13 mouse cellular contexts compared by ENCODE assay signal in the genomic region with DNA sequence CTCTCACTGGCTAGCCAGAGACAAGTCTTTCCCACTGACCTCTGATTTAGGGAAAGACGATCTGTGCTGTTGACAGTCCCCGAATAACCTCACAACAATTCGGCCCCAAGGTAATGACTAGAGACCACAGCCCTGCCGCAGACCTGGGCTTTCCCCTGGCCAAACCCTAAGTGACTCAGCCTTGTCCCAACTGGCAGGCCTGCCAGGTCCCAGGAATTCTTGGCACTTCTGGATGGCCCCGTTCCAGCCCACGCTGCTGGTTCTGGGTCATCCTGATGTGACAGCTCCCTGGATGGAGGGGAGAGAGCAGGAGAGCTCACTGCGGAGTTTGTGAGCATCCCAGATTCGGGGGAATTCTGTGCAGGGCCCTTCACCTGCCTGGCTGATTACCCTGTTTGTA. TPM values are rescaled to one million over a fixed set of nuclear protein-coding genes. Genes with fewer than 3 reads are reported as not detected.
DNase-seq lines count a peak whose midpoint lies in the region; ATAC-seq and TF ChIP-seq lines count a peak whose summit lies in the region.
"Had no signal": no experiment of that assay in that cellular context is flagged by ENCODE, and none has a peak within 500 bp of the region (broad histone marks: within the 10 kb centered on the region; RNA-seq: fewer than 3 reads in every experiment).

No protein-coding gene starts in this region.

- WGBS in hindbrain, embryonic 13.5 days, result 83% methylated on average over 8 of the region's 8 CpGs
- WGBS in hindbrain, embryonic 14.5 days, result 79% methylated on average over 8 of the region's 8 CpGs
- 44% methylated on average over 8 of the region's 8 CpGs for WGBS in heart, postnatal 0 days
- WGBS in intestine, postnatal 0 days, result 61% methylated on average over 8 of the region's 8 CpGs

- H3K4me2 ChIP-seq in hindbrain, embryonic 13.5 days, result no peak overlapping the region
- no peak overlapping the region for H3K4me2 ChIP-seq in hindbrain, embryonic 14.5 days (replicated peaks)
- H3K4me2 ChIP-seq in heart, postnatal 0 days (ENCODE audit: low read depth, low read length), result no peak overlapping the region
- H3K4me2 ChIP-seq in intestine, postnatal 0 days (replicated peaks; ENCODE audit: low read depth), result no peak overlapping the region
- H3K4me2 ChIP-seq: embryonic facial prominence, embryonic 12.5 days; forebrain, embryonic 15.5 days had no signal

- TF ChIP-seq EP300 in heart, postnatal 0 days (IDR thresholded peaks at IDR 0.05; ENCODE audit: low read depth), result peak; percentile 29; the same call in 1 of the 2 replicates

- no peak for ATAC-seq in hindbrain, embryonic 13.5 days (ENCODE audit: low FRiP score)
- ATAC-seq in hindbrain, embryonic 14.5 days (ENCODE audit: low FRiP score), result no peak
- ATAC-seq in heart, postnatal 0 days (ENCODE audit: insufficient read depth, low read depth), result peak; percentile 82
- no peak for ATAC-seq in intestine, postnatal 0 days
- ATAC-seq: CD4-positive, CD25-positive, alpha-beta regulatory T cell, adult 4 months; forebrain, embryonic 15.5 days had no signal

- TF ChIP-seq CTCF in E14TG2a.4 (conservative IDR thresholded peaks at IDR 0.05; ENCODE audit: low read length), result no peak
- no peak for TF ChIP-seq CTCF in heart, postnatal 0 days (IDR thresholded peaks at IDR 0.05; ENCODE audit: low read depth)
- no peak for TF ChIP-seq CTCF in intestine, postnatal 0 days (IDR thresholded peaks at IDR 0.05; ENCODE audit: low read depth)

- no peaks in the 10 kb centered on the region for H3K27me3 ChIP-seq in hindbrain, embryonic 13.5 days
- H3K27me3 ChIP-seq in hindbrain, embryonic 14.5 days (ENCODE audit: control insufficient read depth, insufficient read depth, low read length), result no peaks in the 10 kb centered on the region
- peaks cover 4% of the 10 kb centered on the region for H3K27me3 ChIP-seq in E14TG2a.4 (ENCODE audit: insufficient read depth, low read length)
- no peaks in the 10 kb centered on the region for H3K27me3 ChIP-seq in heart, postnatal 0 days (ENCODE audit: control insufficient read depth, insufficient read depth, low read length)
- no peaks in the 10 kb centered on the region for H3K27me3 ChIP-seq in intestine, postnatal 0 days (replicated peaks; ENCODE audit: control insufficient read depth, insufficient read depth, low read length)
- H3K27me3 ChIP-seq: embryonic facial prominence, embryonic 12.5 days; forebrain, embryonic 15.5 days had no signal

- no peak for DNase-seq in hindbrain, embryonic 14.5 days (ENCODE audit: low spot score)
- peak; percentile 86 for DNase-seq in adrenal gland, postnatal 10 days
- DNase-seq in heart, postnatal 0 days (ENCODE audit: low spot score), result peak; percentile 23
- DNase-seq in spleen, postnatal 10 days (ENCODE audit: low spot score in 2 of 2), result no peak
- DNase-seq in retina, embryonic 14.5 days (ENCODE audit: low spot score), result no peak
- DNase-seq: cerebellum, adult 11-12 months had no signal

- no peak overlapping the region for H3K9ac ChIP-seq in hindbrain, embryonic 13.5 days
- no peak overlapping the region for H3K9ac ChIP-seq in hindbrain, embryonic 14.5 days
- no peak overlapping the region for H3K9ac ChIP-seq in heart, postnatal 0 days (replicated peaks; ENCODE audit: low read depth, low read length)
- no peak overlapping the region for H3K9ac ChIP-seq in intestine, postnatal 0 days (ENCODE audit: low read depth, low read length)
- H3K9ac ChIP-seq: embryonic facial prominence, embryonic 12.5 days; forebrain, embryonic 15.5 days; liver, embryonic 14.5 days had no signal

- no peaks in the 10 kb centered on the region for H3K9me3 ChIP-seq in hindbrain, embryonic 13.5 days
- no peaks in the 10 kb centered on the region for H3K9me3 ChIP-seq in hindbrain, embryonic 14.5 days (ENCODE audit: control insufficient read depth, low read length)
- H3K9me3 ChIP-seq in E14TG2a.4 (ENCODE audit: low read length), result 0 out of 2 replicates have a peak, but pooled peaks cover 3% of the 10 kb centered on the region
- H3K9me3 ChIP-seq in heart, postnatal 0 days (replicated peaks; ENCODE audit: control insufficient read depth, low read length), result no peaks in the 10 kb centered on the region
- H3K9me3 ChIP-seq in intestine, postnatal 0 days (ENCODE audit: control insufficient read depth), result no peaks in the 10 kb centered on the region
- H3K9me3 ChIP-seq: embryonic facial prominence, embryonic 12.5 days; forebrain, embryonic 15.5 days had no signal

- H3K27ac ChIP-seq in hindbrain, embryonic 13.5 days, result peak overlapping the region; percentile 14; the same call in 1 of the 2 replicates
- H3K27ac ChIP-seq in hindbrain, embryonic 14.5 days, result no peak overlapping the region
- no peak overlapping the region for H3K27ac ChIP-seq in heart, postnatal 0 days (ENCODE audit: low read depth)
- H3K27ac ChIP-seq in intestine, postnatal 0 days (ENCODE audit: low read depth, low read length), result no peak overlapping the region
- H3K27ac ChIP-seq: embryonic facial prominence, embryonic 12.5 days; forebrain, embryonic 15.5 days; liver, embryonic 14.5 days had no signal

- no peaks in the 10 kb centered on the region for H3K36me3 ChIP-seq in hindbrain, embryonic 13.5 days
- H3K36me3 ChIP-seq in hindbrain, embryonic 14.5 days (replicated peaks; ENCODE audit: control insufficient read depth, insufficient read depth), result no peaks in the 10 kb centered on the region
- H3K36me3 ChIP-seq in E14TG2a.4 (ENCODE audit: insufficient read depth, low read length), result no peaks in the 10 kb centered on the region
- no peaks in the 10 kb centered on the region for H3K36me3 ChIP-seq in heart, postnatal 0 days (replicated peaks; ENCODE audit: control insufficient read depth, insufficient read depth, low read length)
- H3K36me3 ChIP-seq in intestine, postnatal 0 days (ENCODE audit: control insufficient read depth, insufficient read depth), result no peaks in the 10 kb centered on the region
- H3K36me3 ChIP-seq: embryonic facial prominence, embryonic 12.5 days; forebrain, embryonic 15.5 days had no signal

- no peaks in the 10 kb centered on the region; the same call in 1 of the 2 replicates for H3K4me1 ChIP-seq in hindbrain, embryonic 13.5 days (replicated peaks)
- no peaks in the 10 kb centered on the region for H3K4me1 ChIP-seq in hindbrain, embryonic 14.5 days (replicated peaks; ENCODE audit: control insufficient read depth, insufficient read depth, low read length)
- peaks cover 10% of the 10 kb centered on the region for H3K4me1 ChIP-seq in E14TG2a.4 (replicated peaks; ENCODE audit: low read depth, low read length)
- no peaks in the 10 kb centered on the region for H3K4me1 ChIP-seq in heart, postnatal 0 days (ENCODE audit: control insufficient read depth, insufficient read depth)
- H3K4me1 ChIP-seq in intestine, postnatal 0 days (replicated peaks; ENCODE audit: control insufficient read depth, insufficient read depth, low read length), result no peaks in the 10 kb centered on the region
- H3K4me1 ChIP-seq: embryonic facial prominence, embryonic 12.5 days had no signal

- no peak overlapping the region for H3K4me3 ChIP-seq in hindbrain, embryonic 13.5 days
- no peak overlapping the region for H3K4me3 ChIP-seq in hindbrain, embryonic 14.5 days (replicated peaks; ENCODE audit: low read length)
- H3K4me3 ChIP-seq in E14TG2a.4 (replicated peaks; ENCODE audit: low read length), result peak overlapping the region; percentile 35; the same call in 1 of the 2 replicates
- H3K4me3 ChIP-seq in heart, postnatal 0 days (ENCODE audit: low read depth, low read length), result no peak overlapping the region
- H3K4me3 ChIP-seq in intestine, postnatal 0 days (ENCODE audit: low read depth, low read length), result no peak overlapping the region
- H3K4me3 ChIP-seq: embryonic facial prominence, embryonic 12.5 days; forebrain, embryonic 15.5 days had no signal

RNA-seq across cellular contexts. Expression of gene Mtif3, which starts 29.9 kb away (rescaled TPM):
- polyA plus RNA-seq in hindbrain, embryonic 13.5 days (2015; fragmentation: Nextera tagmentation; extraction: Ambion mirVana), result 24.7 and 26.5 TPM in 2 replicates
- polyA plus RNA-seq in hindbrain, embryonic 14.5 days (2014; fragmentation: Nextera tagmentation; extraction: Ambion mirVana), result 27.4 and 28.5 TPM in 2 replicates
- total RNA-seq in adrenal gland, postnatal 10 days (2021), result 10 to 100 TPM; 28.9 to 36.7 TPM
- total RNA-seq in heart, postnatal 0 days (2014; rRNA removed; ENCODE audit: low replicate concordance), result 4.2 and 4.3 TPM in 2 replicates
- 21.2 and 26.6 TPM in 2 replicates for polyA plus RNA-seq in heart, postnatal 0 days (2015; fragmentation: Nextera tagmentation; extraction: Ambion mirVana)
- 29.9 and 32.3 TPM in 2 replicates for polyA plus RNA-seq in intestine, postnatal 0 days (2015; fragmentation: Nextera tagmentation; extraction: Ambion mirVana)

RNA-seq across cellular contexts. Expression of gene Gtf3a, which starts 45.1 kb away (rescaled TPM):
- polyA plus RNA-seq in hindbrain, embryonic 13.5 days (2015; fragmentation: Nextera tagmentation; extraction: Ambion mirVana), result 99.5 and 102 TPM in 2 replicates
- 99.5 and 103 TPM in 2 replicates for polyA plus RNA-seq in hindbrain, embryonic 14.5 days (2014; fragmentation: Nextera tagmentation; extraction: Ambion mirVana)
- total RNA-seq in adrenal gland, postnatal 10 days (2021), result 10 to 100 TPM; 34.8 to 39.8 TPM
- total RNA-seq in heart, postnatal 0 days (2014; rRNA removed; ENCODE audit: low replicate concordance), result 41.8 and 52.4 TPM in 2 replicates
- 57.4 and 57.6 TPM in 2 replicates for polyA plus RNA-seq in heart, postnatal 0 days (2015; fragmentation: Nextera tagmentation; extraction: Ambion mirVana)
- polyA plus RNA-seq in intestine, postnatal 0 days (2015; fragmentation: Nextera tagmentation; extraction: Ambion mirVana), result 64.9 and 66.6 TPM in 2 replicates

Comparison
In these comparisons a context has a peak if more than half of its experiments do, and no peak if none do; other contexts are left out.
1. DNase-seq: peak in adrenal gland, postnatal 10 days (single experiment) and heart, postnatal 0 days (single experiment); none in hindbrain, embryonic 14.5 days (single experiment), spleen, postnatal 10 days (0 of 2) and retina, embryonic 14.5 days (single experiment).